Mouse (Mus musculus): Measurements from ENCODE around the gene Sema6d.

DNA sequence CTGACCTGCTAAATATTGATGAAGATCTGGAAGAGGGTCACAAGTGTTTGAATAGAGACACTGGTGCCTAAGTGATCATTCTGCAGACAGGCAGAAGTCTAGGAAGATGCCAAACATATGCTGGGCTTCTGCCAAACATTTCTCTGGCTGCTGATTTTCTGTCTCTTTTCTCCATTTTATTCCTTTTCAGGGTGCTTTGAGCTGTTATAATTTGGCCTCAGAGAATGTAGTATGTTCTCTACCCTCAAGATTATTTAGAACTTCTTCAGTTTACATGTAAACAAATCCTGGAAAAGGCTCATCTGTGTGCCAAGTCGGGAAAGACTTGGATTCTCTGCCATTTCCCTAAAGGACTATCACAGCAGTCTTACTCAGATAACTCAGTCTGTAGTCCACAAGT, 406.0 kb downstream of the Sema6d start:
- TF ChIP-seq CTCF (IDR thresholded peaks at IDR 0.05; ENCODE audit: control insufficient read depth, insufficient read depth, insufficient read length): no peak
- TF ChIP-seq MAX (IDR thresholded peaks at IDR 0.05): no peak
- no peak for TF ChIP-seq USF1 (IDR thresholded peaks at IDR 0.05; ENCODE audit: low read depth)
- TF ChIP-seq FOSL1 (IDR thresholded peaks at IDR 0.05; ENCODE audit: insufficient read depth, low read length, poor library complexity, severe bottlenecking): no peak
- TF ChIP-seq MYOD1 (IDR thresholded peaks at IDR 0.05; ENCODE audit: control insufficient read depth, insufficient read length, low read depth): no peak

Measured in C2C12 (cell line).